Mouse (Mus musculus) liver, embryonic 13.5 days (tissue): ENCODE data around the gene Dennd2a. TPM values are rescaled to one million over a fixed set of nuclear protein-coding genes. Genes with fewer than 3 reads are reported as not detected.
A peak's percentile ranks its signal among the peaks of the same experiment; 100 is the strongest.

Experiments used
- ATAC-seq: fragments of 200-750 bp; cut with Nextera tagmentation; 2 replicates; pipeline ENCODE4 v1.8.0; 2017; ENCODE audit warnings: low read depth, mild to moderate bottlenecking, moderate number of reproducible peaks, moderate library complexity
- DNase-seq: peaks from one replicate; pipeline ENCODE4 v3.0.0; 2022
- H3K27ac ChIP-seq: fragments of 300-500 bp; sonication (generic); 2 replicates; pipeline ENCODE4 v1.5.1; 2015; ENCODE audit warnings: moderate library complexity, mild to moderate bottlenecking, inconsistent platforms
- H3K27me3 ChIP-seq: fragments of 300-500 bp; sonication (generic); 2 replicates; pipeline ENCODE4 v1.6.1; 2015; ENCODE audit warnings: mild to moderate bottlenecking, inconsistent platforms
- H3K36me3 ChIP-seq: fragments of 300-500 bp; sonication (generic); 2 replicates; pipeline ENCODE4 v1.6.1; 2015; ENCODE audit warnings: mild to moderate bottlenecking, inconsistent platforms
- H3K4me1 ChIP-seq: fragments of 300-500 bp; sonication (generic); replicated peaks from 2 replicates; pipeline ENCODE4 v1.6.1; 2015; ENCODE audit warnings: inconsistent platforms
- H3K4me2 ChIP-seq: fragments of 300-500 bp; sonication (generic); 2 replicates; pipeline ENCODE4 v1.6.1; 2015; ENCODE audit warnings: inconsistent platforms, mild to moderate bottlenecking, moderate library complexity
- H3K4me3 ChIP-seq: fragments of 300-500 bp; sonication (generic); replicated peaks from 2 replicates; pipeline ENCODE4 v1.5.1; 2015; ENCODE audit warnings: mild to moderate bottlenecking, inconsistent platforms
- H3K9ac ChIP-seq: fragments of 300-500 bp; sonication (generic); 2 replicates; pipeline ENCODE4 v1.6.1; 2015; ENCODE audit warnings: mild to moderate bottlenecking, inconsistent platforms
- H3K9me3 ChIP-seq: fragments of 300-500 bp; sonication (generic); replicated peaks from 2 replicates; pipeline ENCODE4 v1.6.1; 2016; ENCODE audit warnings: inconsistent platforms
- WGBS: fragments of 180-500 bp; shearing (Covaris S2); methylation state at CpG from one replicate; pipeline ENCODE4 v1.1.7; 2015; ENCODE audit not compliant: insufficient replicate concordance; 5-methylcytosine and 5-hydroxymethylcytosine counted together
- polyA plus RNA-seq: library from polyadenylated mRNA; unstranded; fragments of >200 nt; fragmentation: Nextera tagmentation; extraction: Ambion mirVana; gene quantifications from 2 replicates; pipeline ENCODE4 v1.2.1, GENCODE M21; 2015

Dennd2a gene
- polyA plus RNA-seq, 1 experiment from 2014 or later: 2.1 TPM

GRCm38 (mm10) chr6:39555648-39555945 lies 2.1 kb downstream of the Dennd2a start:
- H3K27ac ChIP-seq: no peak overlapping the region
- no peak for ATAC-seq
- peaks cover 10% of the 10 kb centered on the region; the same call in 1 of the 2 replicates for H3K4me1 ChIP-seq
- WGBS: 73% methylated on average over 2 of the region's 2 CpGs
- no peak overlapping the region for H3K4me2 ChIP-seq
- H3K36me3 ChIP-seq: no peaks in the 10 kb centered on the region
- no peak overlapping the region for H3K4me3 ChIP-seq
- DNase-seq: no peak
- no peaks in the 10 kb centered on the region for H3K9me3 ChIP-seq
- no peak overlapping the region for H3K9ac ChIP-seq
- H3K27me3 ChIP-seq: peaks cover 58% of the 10 kb centered on the region

GRCm38 (mm10) chr6:39554888-39555647 lies 2.6 kb downstream of the Dennd2a start:
- DNase-seq: no peak
- no peaks in the 10 kb centered on the region for H3K36me3 ChIP-seq
- no peak overlapping the region for H3K4me2 ChIP-seq
- H3K9ac ChIP-seq: no peak overlapping the region
- no peaks in the 10 kb centered on the region for H3K9me3 ChIP-seq
- ATAC-seq: no peak
- H3K27me3 ChIP-seq: peaks cover 57% of the 10 kb centered on the region
- H3K27ac ChIP-seq: no peak overlapping the region
- no peak overlapping the region for H3K4me3 ChIP-seq
- peaks cover 10% of the 10 kb centered on the region; the same call in 1 of the 2 replicates for H3K4me1 ChIP-seq
- 54% methylated on average over 12 of the region's 12 CpGs for WGBS

GRCm38 (mm10) chr6:39551981-39552636 lies 5.6 kb downstream of the Dennd2a start:
- Histone ChIP-seq H3K4me3 (no peak overlapping the region), H3K27ac (no peak overlapping the region), H3K9ac (no peak overlapping the region), H3K27me3 (peaks cover 29% of the 10 kb centered on the region), H3K4me2 (no peak overlapping the region), H3K4me1 (peaks cover 4% of the 10 kb centered on the region; the same call in 1 of the 2 replicates), H3K9me3 (no peaks in the 10 kb centered on the region), H3K36me3 (no peaks in the 10 kb centered on the region)
- ATAC-seq (no peak), DNase-seq (no peak)
- 42% methylated on average over 8 of the region's 8 CpGs for WGBS

GRCm38 (mm10) chr6:39548030-39548429 lies 9.6 kb downstream of the Dennd2a start:
- ATAC-seq: no peak
- H3K4me2 ChIP-seq: no peak overlapping the region
- H3K36me3 ChIP-seq: no peaks in the 10 kb centered on the region
- H3K27me3 ChIP-seq: no peaks in the 10 kb centered on the region
- DNase-seq: no peak
- WGBS: 63% methylated on average over 5 of the region's 5 CpGs
- no peaks in the 10 kb centered on the region for H3K9me3 ChIP-seq
- H3K4me3 ChIP-seq: no peak overlapping the region
- H3K27ac ChIP-seq: no peak overlapping the region
- H3K9ac ChIP-seq: no peak overlapping the region
- H3K4me1 ChIP-seq: peaks cover 11% of the 10 kb centered on the region

- no peak overlapping the region for H3K9ac ChIP-seq
- no peak overlapping the region for H3K27ac ChIP-seq
- H3K4me2 ChIP-seq: no peak overlapping the region
- peaks cover 25% of the 10 kb centered on the region for H3K4me1 ChIP-seq
- H3K27me3 ChIP-seq: no peaks in the 10 kb centered on the region
- 74% methylated on average over 7 of the region's 7 CpGs for WGBS
- H3K36me3 ChIP-seq: no peaks in the 10 kb centered on the region
- ATAC-seq (no peak), DNase-seq (no peak)
- H3K9me3 ChIP-seq: no peaks in the 10 kb centered on the region
- H3K4me3 ChIP-seq: no peak overlapping the region
These were observed 12.2 kb downstream of the Dennd2a start for GRCm38 (mm10) chr6:39545474-39545873.

- Histone ChIP-seq H3K4me1 (peaks cover 37% of the 10 kb centered on the region), H3K9me3 (no peaks in the 10 kb centered on the region), H3K9ac (no peak overlapping the region), H3K4me3 (no peak overlapping the region), H3K4me2 (no peak overlapping the region), H3K36me3 (no peaks in the 10 kb centered on the region), H3K27ac (0 out of 2 replicates have a peak overlapping the region, but pooled peaks have one; percentile 43), H3K27me3 (no peaks in the 10 kb centered on the region)
- 60% methylated on average over 15 of the region's 15 CpGs for WGBS
- DNase-seq (no peak), ATAC-seq (no peak)
These were observed 13.8 kb downstream of the Dennd2a start for GRCm38 (mm10) chr6:39543769-39544420.

- ATAC-seq (peak; percentile 70), DNase-seq (no peak)
- Histone ChIP-seq H3K4me1 (peaks cover 37% of the 10 kb centered on the region), H3K36me3 (no peaks in the 10 kb centered on the region), H3K27me3 (no peaks in the 10 kb centered on the region), H3K4me2 (no peak overlapping the region), H3K4me3 (no peak overlapping the region), H3K9ac (no peak overlapping the region), H3K9me3 (no peaks in the 10 kb centered on the region), H3K27ac (peak overlapping the region; percentile 53)
- WGBS: 50% methylated on average over 15 of the region's 15 CpGs
These were observed 14.8 kb downstream of the Dennd2a start for GRCm38 (mm10) chr6:39542631-39543597.

- H3K4me2 ChIP-seq: no peak overlapping the region
- no peak overlapping the region for H3K27ac ChIP-seq
- 44% methylated on average over 2 of the region's 2 CpGs for WGBS
- no peak overlapping the region for H3K4me3 ChIP-seq
- DNase-seq (no peak), ATAC-seq (no peak)
- H3K27me3 ChIP-seq: no peaks in the 10 kb centered on the region
- no peaks in the 10 kb centered on the region for H3K9me3 ChIP-seq
- no peaks in the 10 kb centered on the region for H3K36me3 ChIP-seq
- no peak overlapping the region for H3K9ac ChIP-seq
- H3K4me1 ChIP-seq: peaks cover 37% of the 10 kb centered on the region
These were observed 17.1 kb downstream of the Dennd2a start for GRCm38 (mm10) chr6:39540563-39540962.

- ATAC-seq (peak; percentile 44), DNase-seq (no peak)
- Histone ChIP-seq H3K9ac (no peak overlapping the region), H3K4me2 (0 out of 2 replicates have a peak overlapping the region, but pooled peaks have one; percentile 23), H3K9me3 (no peaks in the 10 kb centered on the region), H3K4me3 (no peak overlapping the region), H3K27me3 (no peaks in the 10 kb centered on the region), H3K4me1 (peaks cover 33% of the 10 kb centered on the region), H3K36me3 (no peaks in the 10 kb centered on the region), H3K27ac (no peak overlapping the region)
- 13% methylated on average over 7 of the region's 7 CpGs for WGBS
These were observed 17.9 kb downstream of the Dennd2a start for GRCm38 (mm10) chr6:39539679-39540155.

GRCm38 (mm10) chr6:39538227-39538626 lies 19.4 kb downstream of the Dennd2a start:
- no peaks in the 10 kb centered on the region for H3K36me3 ChIP-seq
- no peaks in the 10 kb centered on the region for H3K9me3 ChIP-seq
- H3K4me1 ChIP-seq: peaks cover 27% of the 10 kb centered on the region
- H3K9ac ChIP-seq: no peak overlapping the region
- ATAC-seq (no peak), DNase-seq (no peak)
- WGBS: 16% methylated on average over 8 of the region's 8 CpGs
- H3K27ac ChIP-seq: 0 out of 2 replicates have a peak overlapping the region, but pooled peaks have one; percentile 6
- H3K4me2 ChIP-seq: no peak overlapping the region
- no peaks in the 10 kb centered on the region for H3K27me3 ChIP-seq
- no peak overlapping the region for H3K4me3 ChIP-seq
